9 mouse cellular contexts compared by ENCODE assay signal in genomic region chr6:28418449-28418848, GRCm38 (mm10). TPM values are rescaled to one million over a fixed set of nuclear protein-coding genes. Genes with fewer than 3 reads are reported as not detected.
DNase-seq lines count a peak whose midpoint lies in the region; ATAC-seq and TF ChIP-seq lines count a peak whose summit lies in the region.
"Had no signal": no experiment of that assay in that cellular context is flagged by ENCODE, and none has a peak within 500 bp of the region (broad histone marks: within the 10 kb centered on the region; RNA-seq: fewer than 3 reads in every experiment).

No protein-coding gene starts in this region.

- TF ChIP-seq CTCF in hindbrain, postnatal 0 days (IDR thresholded peaks at IDR 0.05; ENCODE audit: low read depth), result 0 out of 2 replicates have a peak, but pooled peaks have one; percentile 6

- peak; percentile 79 for DNase-seq in hindbrain, postnatal 0 days (ENCODE audit: low spot score)
- DNase-seq in hindbrain, embryonic 10.5 days (ENCODE audit: low spot score), result no peak
- peak; percentile 83 for DNase-seq in cerebellum, adult 8-10 months
- peak; percentile 85 for DNase-seq in heart, postnatal 25 days (ENCODE audit: low spot score)
- DNase-seq in layer of hippocampus, postnatal 36 days, result peak; percentile 50 to 70
- peak; percentile 69 for DNase-seq in right cerebral cortex, postnatal 14 days
- DNase-seq in spleen, postnatal 10 days (ENCODE audit: low spot score in 2 of 2), result no peak

- H3K36me3 ChIP-seq in hindbrain, postnatal 0 days (ENCODE audit: insufficient read depth, low read length), result peaks cover 21% of the 10 kb centered on the region
- H3K36me3 ChIP-seq in hindbrain, embryonic 10.5 days, result peaks cover 61% of the 10 kb centered on the region
- H3K36me3 ChIP-seq in forebrain, embryonic 13.5 days (ENCODE audit: poor library complexity, severe bottlenecking), result peaks cover 49% of the 10 kb centered on the region

- H3K27ac ChIP-seq in hindbrain, postnatal 0 days, result no peak overlapping the region; the same call in 1 of the 2 replicates
- H3K27ac ChIP-seq in hindbrain, embryonic 10.5 days, result no peak overlapping the region
- H3K27ac ChIP-seq in forebrain, embryonic 13.5 days, result no peak overlapping the region

- H3K4me2 ChIP-seq in hindbrain, postnatal 0 days (ENCODE audit: low read depth, low read length), result no peak overlapping the region
- no peak overlapping the region for H3K4me2 ChIP-seq in forebrain, embryonic 13.5 days

- intact Hi-C loops in heart, postnatal 25 days (cut with DNase I), result no loop called here

- no peaks in the 10 kb centered on the region for H3K9me3 ChIP-seq in hindbrain, postnatal 0 days (ENCODE audit: low read length)
- H3K9me3 ChIP-seq in hindbrain, embryonic 10.5 days, result no peaks in the 10 kb centered on the region
- H3K9me3 ChIP-seq in forebrain, embryonic 13.5 days (replicated peaks), result no peaks in the 10 kb centered on the region

- peaks cover 20% of the 10 kb centered on the region for H3K4me1 ChIP-seq in hindbrain, postnatal 0 days (ENCODE audit: insufficient read depth, low read length)
- peaks cover 30% of the 10 kb centered on the region for H3K4me1 ChIP-seq in hindbrain, embryonic 10.5 days (replicated peaks)
- H3K4me1 ChIP-seq in forebrain, embryonic 13.5 days, result peaks cover 25% of the 10 kb centered on the region

- no peaks in the 10 kb centered on the region for H3K27me3 ChIP-seq in hindbrain, postnatal 0 days (ENCODE audit: insufficient read depth, low read length)
- no peaks in the 10 kb centered on the region for H3K27me3 ChIP-seq in hindbrain, embryonic 10.5 days (ENCODE audit: insufficient read depth, poor library complexity, severe bottlenecking)
- no peaks in the 10 kb centered on the region for H3K27me3 ChIP-seq in forebrain, embryonic 13.5 days

- H3K4me3 ChIP-seq in hindbrain, postnatal 0 days (ENCODE audit: low read length), result no peak overlapping the region
- H3K4me3 ChIP-seq in hindbrain, embryonic 10.5 days, result no peak overlapping the region
- no peak overlapping the region for H3K4me3 ChIP-seq in forebrain, embryonic 13.5 days

- 53% methylated on average over 14 of the region's 14 CpGs for WGBS in hindbrain, postnatal 0 days
- 88% methylated on average over 14 of the region's 14 CpGs for WGBS in hindbrain, embryonic 10.5 days
- 85% methylated on average over 14 of the region's 14 CpGs for WGBS in forebrain, embryonic 13.5 days

- ATAC-seq in hindbrain, postnatal 0 days, result no peak
- no peak for ATAC-seq in forebrain, embryonic 13.5 days

- H3K9ac ChIP-seq in hindbrain, postnatal 0 days (replicated peaks; ENCODE audit: low read length), result no peak overlapping the region
- no peak overlapping the region; the same call in 1 of the 2 replicates for H3K9ac ChIP-seq in forebrain, embryonic 13.5 days

RNA-seq across cellular contexts. Expression of gene Arf5, which starts 4.9 kb away (rescaled TPM):
- 397 and 402 TPM in 2 replicates for total RNA-seq in hindbrain, postnatal 0 days (2014; rRNA removed)
- 458 and 482 TPM in 2 replicates for polyA plus RNA-seq in hindbrain, postnatal 0 days (2015; fragmentation: Nextera tagmentation; extraction: Ambion mirVana)
- 302 and 343 TPM in 2 replicates for polyA plus RNA-seq in hindbrain, embryonic 10.5 days (2016; fragmentation: Nextera tagmentation; extraction: Ambion mirVana)
- 100 to 1,000 TPM; 159 to 161 TPM for total RNA-seq in heart, postnatal 25 days (2021)
- total RNA-seq in layer of hippocampus, postnatal 36 days (2021), result 100 to 1,000 TPM; 272 to 305 TPM
- 348 and 361 TPM in 2 replicates for polyA plus RNA-seq in forebrain, embryonic 13.5 days (2015; fragmentation: Nextera tagmentation; extraction: Ambion mirVana)

RNA-seq across cellular contexts. Expression of gene Fscn3, which starts 9.1 kb away (rescaled TPM):
- total RNA-seq in hindbrain, postnatal 0 days (2014; rRNA removed), result not detected in 2 replicates
- polyA plus RNA-seq in hindbrain, postnatal 0 days (2015; fragmentation: Nextera tagmentation; extraction: Ambion mirVana), result not detected in 2 replicates
- polyA plus RNA-seq in hindbrain, embryonic 10.5 days (2016; fragmentation: Nextera tagmentation; extraction: Ambion mirVana), result not detected in 2 replicates
- total RNA-seq in heart, postnatal 25 days (2021), result not detected
- under 1 TPM in 1 of 2 experiments, not detected in 1; 0.17 TPM for total RNA-seq in layer of hippocampus, postnatal 36 days (2021)
- polyA plus RNA-seq in forebrain, embryonic 13.5 days (2015; fragmentation: Nextera tagmentation; extraction: Ambion mirVana), result 0.09 TPM in 1 of 2 replicates, not detected in the other
- polyA plus RNA-seq: myocyte had no signal

RNA-seq across cellular contexts. Expression of gene Gcc1, which starts 9.7 kb away (rescaled TPM):
- total RNA-seq in hindbrain, postnatal 0 days (2014; rRNA removed), result 15.7 and 20.2 TPM in 2 replicates
- 7.7 and 8.7 TPM in 2 replicates for polyA plus RNA-seq in hindbrain, postnatal 0 days (2015; fragmentation: Nextera tagmentation; extraction: Ambion mirVana)
- polyA plus RNA-seq in hindbrain, embryonic 10.5 days (2016; fragmentation: Nextera tagmentation; extraction: Ambion mirVana), result 11.9 and 13.0 TPM in 2 replicates
- total RNA-seq in heart, postnatal 25 days (2021), result 1 to 10 TPM; 7.3 to 7.8 TPM
- 10 to 100 TPM; 17.9 to 20.1 TPM for total RNA-seq in layer of hippocampus, postnatal 36 days (2021)
- 11.4 and 12.9 TPM in 2 replicates for polyA plus RNA-seq in forebrain, embryonic 13.5 days (2015; fragmentation: Nextera tagmentation; extraction: Ambion mirVana)

RNA-seq across cellular contexts. Expression of gene Zfp800, which starts 20.6 kb away (rescaled TPM):
- 14.5 and 18.4 TPM in 2 replicates for total RNA-seq in hindbrain, postnatal 0 days (2014; rRNA removed)
- polyA plus RNA-seq in hindbrain, postnatal 0 days (2015; fragmentation: Nextera tagmentation; extraction: Ambion mirVana), result 21.4 and 21.8 TPM in 2 replicates
- polyA plus RNA-seq in hindbrain, embryonic 10.5 days (2016; fragmentation: Nextera tagmentation; extraction: Ambion mirVana), result 17.5 and 20.7 TPM in 2 replicates
- 10 to 100 TPM in 1 of 2 experiments, 1 to 10 TPM in 1; 9.7 to 12.2 TPM for total RNA-seq in heart, postnatal 25 days (2021)
- total RNA-seq in layer of hippocampus, postnatal 36 days (2021), result 10 to 100 TPM; 25.5 to 30.4 TPM
- 26.5 and 27.5 TPM in 2 replicates for polyA plus RNA-seq in forebrain, embryonic 13.5 days (2015; fragmentation: Nextera tagmentation; extraction: Ambion mirVana)

RNA-seq across cellular contexts. Expression of gene Pax4, which starts 30.7 kb away (rescaled TPM):
- total RNA-seq in hindbrain, postnatal 0 days (2014; rRNA removed), result not detected in 2 replicates
- 0.20 and 0.23 TPM in 2 replicates for polyA plus RNA-seq in hindbrain, postnatal 0 days (2015; fragmentation: Nextera tagmentation; extraction: Ambion mirVana)
- not detected in 2 replicates for polyA plus RNA-seq in hindbrain, embryonic 10.5 days (2016; fragmentation: Nextera tagmentation; extraction: Ambion mirVana)
- not detected for total RNA-seq in heart, postnatal 25 days (2021)
- not detected for total RNA-seq in layer of hippocampus, postnatal 36 days (2021)
- not detected in 2 replicates for polyA plus RNA-seq in forebrain, embryonic 13.5 days (2015; fragmentation: Nextera tagmentation; extraction: Ambion mirVana)
- polyA plus RNA-seq: myocyte had no signal

Comparison
In these comparisons a context has a peak if more than half of its experiments do, and no peak if none do; other contexts are left out.
1. DNase-seq: peak in hindbrain, postnatal 0 days (single experiment), cerebellum, adult 8-10 months (single experiment), heart, postnatal 25 days (single experiment), layer of hippocampus, postnatal 36 days (2 of 2) and right cerebral cortex, postnatal 14 days (single experiment); none in hindbrain, embryonic 10.5 days (single experiment) and spleen, postnatal 10 days (0 of 2).